Mouse (Mus musculus): ENCODE results near the gene Aqp3. TPM values are rescaled to one million over a fixed set of nuclear protein-coding genes. Genes with fewer than 3 reads are reported as not detected.

Aqp3 gene
- polyA plus RNA-seq, 2 experiments, result 36.6 to 56.2 TPM

DNA sequence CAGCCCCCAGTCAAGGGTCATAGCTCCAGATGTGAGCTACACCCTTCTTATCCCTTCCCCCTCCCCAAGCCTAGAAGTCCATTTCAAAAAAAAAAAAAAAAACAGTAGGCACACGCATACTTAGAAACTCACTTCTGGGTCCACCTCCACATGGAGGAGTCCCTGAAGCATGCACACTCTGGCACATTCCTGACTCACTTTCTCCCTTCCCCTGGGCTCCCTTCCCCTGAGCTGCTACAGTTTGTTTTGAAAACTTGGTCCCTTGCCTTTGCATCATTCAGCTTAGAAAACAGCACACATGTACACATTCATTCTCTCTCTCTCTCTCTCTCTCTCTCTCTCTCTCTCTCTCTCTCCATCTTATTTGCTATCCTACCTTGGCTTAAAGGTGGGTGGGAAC is 5.0 kb downstream of the Aqp3 start:
- no peak overlapping the region for H3K4me2 ChIP-seq (replicated peaks; ENCODE audit: low read depth, low read length, severe bottlenecking)
- H3K4me3 ChIP-seq (replicated peaks; ENCODE audit: low read length), result no peak overlapping the region
- no peaks in the 10 kb centered on the region for H3K9me3 ChIP-seq (ENCODE audit: control insufficient read depth, low read length)
- no peak overlapping the region for H3K9ac ChIP-seq (ENCODE audit: low read depth, low read length, severe bottlenecking)
- WGBS, result 44% methylated on average over 1 of the region's 1 CpGs
- no peak overlapping the region for H3K27ac ChIP-seq (replicated peaks; ENCODE audit: low read depth, low read length)
- DNase-seq (ENCODE audit: low spot score) (no peak), ATAC-seq (ENCODE audit: low FRiP score, low read depth) (no peak)
- H3K4me1 ChIP-seq (ENCODE audit: control insufficient read depth, insufficient read depth, low read length), result peaks cover 15% of the 10 kb centered on the region; the same call in 1 of the 2 replicates
- no peaks in the 10 kb centered on the region for H3K36me3 ChIP-seq (ENCODE audit: control insufficient read depth, insufficient read depth, low read length)
- H3K27me3 ChIP-seq (ENCODE audit: control insufficient read depth, insufficient read depth, low read length), result peaks cover 13% of the 10 kb centered on the region
- no peak for TF ChIP-seq POLR2A (IDR thresholded peaks at IDR 0.05; ENCODE audit: borderline replicate concordance, extremely low read depth, insufficient read depth, insufficient read length)

DNA sequence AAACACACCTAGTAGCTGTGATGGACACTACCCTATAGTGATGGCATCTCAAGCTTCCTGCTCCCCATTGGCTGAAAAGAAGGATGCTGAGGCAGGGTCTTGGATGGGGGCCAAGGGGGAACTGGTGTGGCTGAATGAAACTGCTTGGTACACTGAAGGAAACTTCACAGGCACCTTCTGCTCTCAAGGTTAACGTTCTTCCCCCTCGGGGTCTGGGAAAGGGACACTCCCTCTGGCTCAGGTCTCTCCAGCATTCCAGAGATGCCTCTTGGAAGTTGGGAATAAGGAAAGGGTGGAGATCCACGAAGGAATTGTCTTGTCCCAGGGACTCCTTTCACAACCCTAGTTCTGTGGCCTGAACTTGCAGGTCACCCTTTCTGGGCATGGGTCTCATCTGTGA is 6.6 kb downstream of the Aqp3 start:
- Histone ChIP-seq H3K36me3 (ENCODE audit: control insufficient read depth, insufficient read depth, low read length) (no peaks in the 10 kb centered on the region), H3K9ac (ENCODE audit: low read depth, low read length, severe bottlenecking) (no peak overlapping the region), H3K27ac (replicated peaks; ENCODE audit: low read depth, low read length) (no peak overlapping the region), H3K4me1 (ENCODE audit: control insufficient read depth, insufficient read depth, low read length) (peaks cover 11% of the 10 kb centered on the region; the same call in 1 of the 2 replicates), H3K4me2 (replicated peaks; ENCODE audit: low read depth, low read length, severe bottlenecking) (no peak overlapping the region), H3K27me3 (ENCODE audit: control insufficient read depth, insufficient read depth, low read length) (no peaks in the 10 kb centered on the region; the same call in 1 of the 2 replicates), H3K9me3 (ENCODE audit: control insufficient read depth, low read length) (no peaks in the 10 kb centered on the region), H3K4me3 (replicated peaks; ENCODE audit: low read length) (no peak overlapping the region)
- TF ChIP-seq POLR2A (IDR thresholded peaks at IDR 0.05; ENCODE audit: borderline replicate concordance, extremely low read depth, insufficient read depth, insufficient read length), result no peak
- WGBS, result 33% methylated on average over 3 of the region's 3 CpGs
- no peak for DNase-seq (ENCODE audit: low spot score)
- no peak for ATAC-seq (ENCODE audit: low FRiP score, low read depth)

DNA sequence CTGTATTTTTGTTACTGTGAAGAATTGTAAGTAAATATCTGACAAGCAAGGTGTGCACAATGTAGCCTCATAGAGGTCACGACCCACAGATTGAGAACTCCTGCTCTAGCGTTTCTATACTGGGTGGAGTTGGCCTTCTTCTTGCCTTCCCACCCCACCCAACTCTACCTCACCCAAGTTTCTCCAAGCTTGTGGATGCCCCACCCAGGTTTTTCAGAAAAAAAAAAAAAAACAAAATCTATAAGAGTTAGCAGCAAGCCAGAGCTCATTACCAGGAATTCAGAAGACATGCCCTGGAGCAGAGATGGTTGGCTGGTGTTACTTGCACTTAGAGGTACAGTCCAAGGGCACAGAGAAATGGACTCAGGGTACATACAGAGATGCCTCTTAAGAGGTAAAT is 8.3 kb downstream of the Aqp3 start:
- Histone ChIP-seq H3K4me3 (replicated peaks; ENCODE audit: low read length) (no peak overlapping the region), H3K27me3 (ENCODE audit: control insufficient read depth, insufficient read depth, low read length) (no peaks in the 10 kb centered on the region), H3K4me1 (ENCODE audit: control insufficient read depth, insufficient read depth, low read length) (peaks cover 11% of the 10 kb centered on the region; the same call in 1 of the 2 replicates), H3K36me3 (ENCODE audit: control insufficient read depth, insufficient read depth, low read length) (no peaks in the 10 kb centered on the region), H3K9me3 (ENCODE audit: control insufficient read depth, low read length) (no peaks in the 10 kb centered on the region), H3K4me2 (replicated peaks; ENCODE audit: low read depth, low read length, severe bottlenecking) (no peak overlapping the region), H3K27ac (replicated peaks; ENCODE audit: low read depth, low read length) (no peak overlapping the region), H3K9ac (ENCODE audit: low read depth, low read length, severe bottlenecking) (no peak overlapping the region)
- TF ChIP-seq POLR2A (IDR thresholded peaks at IDR 0.05; ENCODE audit: borderline replicate concordance, extremely low read depth, insufficient read depth, insufficient read length), result no peak
- WGBS, result 77% methylated on average over 2 of the region's 2 CpGs
- DNase-seq (ENCODE audit: low spot score), result no peak
- no peak for ATAC-seq (ENCODE audit: low FRiP score, low read depth)

DNA sequence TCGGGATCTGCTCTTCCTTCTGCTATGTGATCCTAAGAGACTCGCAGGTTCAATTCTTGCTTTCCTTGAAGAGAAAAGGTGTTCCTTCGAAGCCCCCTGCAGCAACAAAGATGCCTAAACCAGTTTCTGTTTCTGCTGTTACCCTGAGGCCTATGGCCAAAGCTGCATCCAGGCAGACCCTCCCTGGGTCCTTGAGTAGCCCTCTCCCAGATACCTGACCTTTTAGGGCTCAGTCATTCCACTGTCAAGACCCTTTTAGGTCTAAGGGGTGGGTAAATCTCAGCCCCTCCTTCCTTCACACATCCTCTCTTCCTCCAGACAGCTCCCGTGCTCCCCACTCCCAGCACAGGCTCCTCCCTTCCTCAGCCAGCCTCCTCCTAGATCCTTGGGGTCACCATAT is 8.8 kb downstream of the Aqp3 start:
- Histone ChIP-seq H3K4me1 (ENCODE audit: control insufficient read depth, insufficient read depth, low read length) (peaks cover 9% of the 10 kb centered on the region; the same call in 1 of the 2 replicates), H3K36me3 (ENCODE audit: control insufficient read depth, insufficient read depth, low read length) (no peaks in the 10 kb centered on the region), H3K9me3 (ENCODE audit: control insufficient read depth, low read length) (no peaks in the 10 kb centered on the region), H3K4me2 (replicated peaks; ENCODE audit: low read depth, low read length, severe bottlenecking) (no peak overlapping the region), H3K4me3 (replicated peaks; ENCODE audit: low read length) (no peak overlapping the region), H3K9ac (ENCODE audit: low read depth, low read length, severe bottlenecking) (no peak overlapping the region), H3K27me3 (ENCODE audit: control insufficient read depth, insufficient read depth, low read length) (no peaks in the 10 kb centered on the region), H3K27ac (replicated peaks; ENCODE audit: low read depth, low read length) (no peak overlapping the region)
- ATAC-seq (ENCODE audit: low FRiP score, low read depth), result no peak
- 82% methylated on average over 4 of the region's 4 CpGs for WGBS
- DNase-seq (ENCODE audit: low spot score), result no peak
- no peak for TF ChIP-seq POLR2A (IDR thresholded peaks at IDR 0.05; ENCODE audit: borderline replicate concordance, extremely low read depth, insufficient read depth, insufficient read length)

DNA sequence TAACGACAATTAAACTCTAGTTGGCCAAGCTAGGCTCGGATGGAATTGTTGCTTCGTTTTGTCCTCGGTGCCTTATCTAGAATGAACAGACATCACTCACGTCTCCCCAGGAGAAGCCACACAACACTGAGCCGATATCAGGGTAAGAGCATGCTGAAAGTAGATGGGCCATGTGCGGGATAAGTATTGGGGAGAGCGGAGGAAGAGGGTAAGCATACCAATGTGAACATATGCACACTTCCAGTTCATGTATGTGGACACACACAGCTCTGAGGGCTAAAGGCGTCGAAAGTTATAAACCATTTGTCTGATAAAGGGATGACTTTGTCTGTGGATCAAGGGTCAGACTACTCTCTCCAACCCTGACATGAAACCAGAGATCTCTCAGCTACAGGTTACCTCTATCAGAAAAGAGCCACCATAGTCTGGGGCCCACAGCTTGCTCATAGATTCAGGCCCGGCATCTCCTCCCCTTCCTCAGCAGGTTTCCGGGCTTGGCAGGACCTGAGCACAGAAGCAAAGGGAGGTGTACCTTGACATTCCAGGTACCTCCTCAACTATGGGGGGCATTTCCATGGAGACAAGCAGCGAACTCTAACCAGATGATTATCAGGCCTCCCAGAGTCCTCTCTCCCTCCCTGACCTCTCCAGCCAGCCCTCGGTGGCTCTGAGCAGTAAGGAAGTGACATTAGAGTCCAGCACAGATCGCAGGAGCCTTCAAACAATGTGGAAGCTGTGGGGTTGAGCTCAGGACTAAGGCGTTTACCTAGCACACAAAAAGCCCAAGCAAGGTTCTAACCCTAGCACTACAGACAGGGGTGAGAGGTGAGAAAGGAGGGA is 10.3 kb downstream of the Aqp3 start:
- DNase-seq (ENCODE audit: low spot score), result no peak

More for the DNA sequence above, 10.3 kb downstream of the Aqp3 start:
- Histone ChIP-seq H3K27ac (replicated peaks; ENCODE audit: low read depth, low read length) (no peak overlapping the region), H3K9me3 (ENCODE audit: control insufficient read depth, low read length) (no peaks in the 10 kb centered on the region), H3K4me1 (ENCODE audit: control insufficient read depth, insufficient read depth, low read length) (peaks cover 9% of the 10 kb centered on the region; the same call in 1 of the 2 replicates), H3K27me3 (ENCODE audit: control insufficient read depth, insufficient read depth, low read length) (no peaks in the 10 kb centered on the region), H3K4me3 (replicated peaks; ENCODE audit: low read length) (no peak overlapping the region), H3K4me2 (replicated peaks; ENCODE audit: low read depth, low read length, severe bottlenecking) (no peak overlapping the region), H3K36me3 (ENCODE audit: control insufficient read depth, insufficient read depth, low read length) (no peaks in the 10 kb centered on the region), H3K9ac (ENCODE audit: low read depth, low read length, severe bottlenecking) (no peak overlapping the region)
- 88% methylated on average over 16 of the region's 16 CpGs for WGBS
- no peak for TF ChIP-seq POLR2A (IDR thresholded peaks at IDR 0.05; ENCODE audit: borderline replicate concordance, extremely low read depth, insufficient read depth, insufficient read length)
- no peak for ATAC-seq (ENCODE audit: low FRiP score, low read depth)

Measured in limb, embryonic 14.5 days (tissue).